Mouse (Mus musculus) ZHBTc4 (cell line): ENCODE measurements at regions not wholly inside any gene's neighbourhood (a gene's known extent, or its start where the extent isn't known, plus 50 kb on each side); places are given as distances from the start of the nearest gene placed in this dataset.

ENCODE experiments used
- DNase-seq: peaks from one replicate; pipeline ENCODE4 v3.0.0-alpha.2; 2011; ENCODE audit warnings: low read depth, low spot score

- no peak for DNase-seq
Observed at GRCm38 (mm10) chr7:83475438-83476160, 109.1 kb upstream of the Tmc3 start.

- DNase-seq: no peak
Observed at GRCm38 (mm10) chr7:83476161-83476495, 108.6 kb upstream of the Tmc3 start.

GRCm38 (mm10) chr7:83476861-83477260 is 107.9 kb upstream of the Tmc3 start:
- DNase-seq: no peak

- DNase-seq: no peak
Observed at GRCm38 (mm10) chr7:83477661-83478121, 107.0 kb upstream of the Tmc3 start.

- DNase-seq: no peak
Observed at GRCm38 (mm10) chr7:83481655-83482054, 103.1 kb upstream of the Tmc3 start.

- DNase-seq: no peak
Observed at GRCm38 (mm10) chr7:83482254-83482653, 102.5 kb upstream of the Tmc3 start.

GRCm38 (mm10) chr7:83482671-83483304 is 101.9 kb upstream of the Tmc3 start:
- DNase-seq: no peak

GRCm38 (mm10) chr7:83486156-83486750 is 98.5 kb upstream of the Tmc3 start:
- DNase-seq: no peak

- peak; percentile 7 for DNase-seq
Observed at GRCm38 (mm10) chr7:83489790-83490189, 94.9 kb upstream of the Tmc3 start.

GRCm38 (mm10) chr7:83504996-83505645 is 79.6 kb upstream of the Tmc3 start:
- no peak for DNase-seq

GRCm38 (mm10) chr7:83516295-83516694 is 68.4 kb upstream of the Tmc3 start:
- DNase-seq: no peak

- no peak for DNase-seq
Observed at GRCm38 (mm10) chr7:83521511-83521910, 63.2 kb upstream of the Tmc3 start.
